Mouse (Mus musculus): ENCODE measurements around the gene Frmd4a.

- TF ChIP-seq POLR2A (IDR thresholded peaks at IDR 0.05; ENCODE audit: borderline replicate concordance, extremely low read depth, low read depth, low read length) (no peak), CTCF (IDR thresholded peaks at IDR 0.05; ENCODE audit: insufficient read depth, low read length) (no peak)
These were observed 537.7 kb downstream of the Frmd4a start for GRCm38 (mm10) chr2:4555221-4555631.
